Mouse (Mus musculus) erythroblast, embryonic 14.5 days (primary cell): ENCODE measurements around the gene Gdf10.

Experiments
- GATA1 ChIP-seq: IDR thresholded peaks from 2 replicates; pipeline ENCODE4 v1.6.1; 2012; ENCODE audit warnings: low read length, inconsistent platforms, mixed read lengths
- TAL1 ChIP-seq: IDR thresholded peaks from 3 replicates; pipeline ENCODE4 v1.6.1; 2012; ENCODE audit warnings: low read length, inconsistent platforms, mixed read lengths

DNA sequence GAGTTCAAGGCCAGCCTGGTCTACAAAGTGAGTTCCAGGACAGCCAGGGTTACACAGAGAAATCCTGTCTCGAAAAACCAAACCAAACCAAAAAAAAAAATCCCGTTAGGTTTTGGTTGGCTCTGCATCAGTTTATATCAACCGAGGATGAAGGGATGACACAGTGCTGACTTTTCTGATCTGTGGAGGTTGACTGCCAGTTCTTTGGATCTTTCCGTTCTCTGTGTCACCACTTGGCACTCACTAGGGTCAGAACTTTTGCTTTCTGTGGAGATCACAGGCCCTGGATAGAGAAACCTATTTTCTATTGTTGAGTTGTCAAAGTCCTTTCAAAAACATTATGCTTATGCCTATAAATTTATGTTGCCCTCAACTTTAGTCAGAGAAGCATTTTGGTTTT lies 20.6 kb upstream of the Gdf10 start:
- TF ChIP-seq TAL1 (no peak), GATA1 (no peak)
